Mouse (Mus musculus): ENCODE measurements around the gene Psmg1.

Psmg1 gene

DNA sequence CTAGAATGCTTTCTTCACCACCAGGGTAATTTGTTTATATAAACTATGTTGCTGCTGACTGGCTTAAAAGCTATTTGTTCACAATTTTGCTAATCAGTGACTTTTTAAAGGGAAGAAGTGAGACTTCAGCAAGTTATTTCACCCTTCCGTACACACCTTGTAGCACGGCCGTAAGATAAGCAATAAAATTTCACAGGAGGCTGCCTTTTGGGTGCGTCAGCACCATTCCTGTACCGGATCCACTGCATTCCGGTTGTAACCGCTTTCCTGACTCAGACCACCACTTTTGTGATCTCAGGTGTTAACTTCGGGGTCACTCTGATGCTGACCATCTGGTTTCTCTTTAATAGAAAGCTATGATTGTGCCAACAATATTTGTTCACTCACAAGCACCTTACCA lies 32.7 kb downstream of the Psmg1 start:
- in situ Hi-C loops (cut with MboI, MseI): no loop called here

DNA sequence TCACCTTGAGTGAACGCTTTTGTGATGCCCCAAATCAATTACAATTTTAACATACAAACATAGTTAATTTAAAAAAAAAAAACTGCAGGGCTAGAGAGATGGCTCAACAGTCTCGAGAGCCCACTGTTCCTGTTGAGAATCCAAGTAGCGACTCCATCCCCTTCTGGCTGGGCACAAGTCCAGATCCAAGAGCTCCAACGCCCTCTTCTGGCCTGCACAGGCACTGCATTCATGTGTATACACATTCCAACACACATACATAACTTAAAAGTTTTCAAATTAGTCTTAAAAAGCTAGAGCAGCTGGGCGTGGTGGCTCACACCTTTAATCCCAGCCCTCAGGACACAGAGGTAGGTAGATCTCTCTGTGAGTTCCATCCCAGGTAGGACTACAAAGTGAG lies 34.1 kb downstream of the Psmg1 start:
- in situ Hi-C loops (cut with MboI, MseI): no loop called here

DNA sequence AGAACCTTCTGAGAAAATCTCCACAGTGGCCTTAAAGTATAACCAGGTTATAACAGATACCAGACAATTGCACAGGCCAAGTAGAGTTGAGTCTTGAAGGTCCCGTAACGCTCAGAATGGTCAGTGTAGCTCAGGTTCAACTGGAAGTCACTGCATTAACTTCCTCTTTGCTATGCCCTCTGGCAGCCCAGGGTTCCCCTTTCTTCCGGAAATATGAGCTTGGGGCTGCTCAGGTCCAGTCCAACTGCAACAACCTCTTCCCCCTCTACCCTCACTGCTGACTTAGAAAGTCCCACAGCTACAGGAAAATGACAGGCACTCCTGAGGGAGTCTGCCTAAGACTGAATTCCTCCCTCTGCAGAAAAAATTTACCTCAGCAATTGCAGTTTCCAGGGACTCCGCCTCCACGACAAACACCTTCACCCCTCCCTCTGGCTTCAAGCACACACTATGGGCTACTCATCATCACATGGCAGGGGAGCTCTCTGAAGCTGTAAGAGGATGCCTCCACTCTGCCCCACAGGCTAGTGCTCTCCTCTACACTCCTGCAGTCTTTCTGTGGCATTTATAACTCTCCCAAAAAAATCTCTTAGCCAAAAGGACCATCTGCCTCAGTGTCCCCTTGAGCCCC lies 34.9 kb downstream of the Psmg1 start:
- in situ Hi-C loops (cut with MboI, MseI): no loop called here

- in situ Hi-C loops (cut with MboI, MseI): no loop called here
These were observed 36.4 kb downstream of the Psmg1 start for GRCm38 (mm10) chr16:95954341-95954740.

GRCm38 (mm10) chr16:95953159-95953650 lies 37.6 kb downstream of the Psmg1 start:
- in situ Hi-C loops (cut with MboI, MseI): no loop called here

GRCm38 (mm10) chr16:95951471-95951870 lies 39.3 kb downstream of the Psmg1 start:
- in situ Hi-C loops (cut with MboI, MseI): no loop called here

- in situ Hi-C loops (cut with MboI, MseI): loop anchor here (5.0 to 10.0 kb wide), 2 partner anchors 283 to 301 kb away; no protein-coding TSS in a partner anchor
These were observed 45.1 kb downstream of the Psmg1 start for GRCm38 (mm10) chr16:95945389-95946311.

GRCm38 (mm10) chr16:95943186-95943585 lies 47.6 kb downstream of the Psmg1 start:
- in situ Hi-C loops (cut with MboI, MseI): loop anchor here (10.0 kb wide), 1 partner anchor 298 kb away; no protein-coding TSS in a partner anchor

- in situ Hi-C loops (cut with MboI, MseI): loop anchor here (10.0 kb wide), 1 partner anchor 297 kb away; no protein-coding TSS in a partner anchor
These were observed 49.2 kb downstream of the Psmg1 start for GRCm38 (mm10) chr16:95941575-95941974.

DNA sequence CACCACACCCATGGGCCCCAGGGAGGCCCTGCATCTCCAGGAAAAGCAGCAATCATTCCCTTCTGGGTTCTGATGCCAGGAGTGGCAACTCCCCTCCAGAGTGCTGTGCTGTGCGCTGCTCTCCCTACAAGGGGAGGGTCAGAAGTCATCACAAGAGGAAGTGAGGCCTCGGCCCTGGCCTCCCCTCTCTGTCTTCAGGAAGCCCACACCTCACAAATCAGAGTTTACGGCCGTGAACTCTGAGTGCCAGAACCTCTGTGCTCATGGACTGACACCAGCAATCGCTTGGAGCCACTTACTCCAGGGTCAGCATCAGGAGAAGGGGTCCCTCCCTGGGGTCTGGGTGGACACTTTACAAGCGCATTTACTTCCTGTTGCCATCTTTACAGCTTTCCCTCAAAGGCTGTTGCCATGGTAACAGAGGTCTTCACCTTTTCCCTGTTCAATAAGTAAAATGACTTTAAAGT lies 55.2 kb downstream of the Psmg1 start:
- in situ Hi-C loops (cut with MboI, MseI): no loop called here

GRCm38 (mm10) chr16:95932860-95933259 lies 57.9 kb downstream of the Psmg1 start:
- in situ Hi-C loops (cut with MboI, MseI): no loop called here

- in situ Hi-C loops (cut with MboI, MseI): no loop called here
These were observed 59.3 kb downstream of the Psmg1 start for GRCm38 (mm10) chr16:95931509-95931908.

All from regulatory T cell (primary cell).